11 mouse cellular contexts compared by ENCODE assay signal in the genomic region with DNA sequence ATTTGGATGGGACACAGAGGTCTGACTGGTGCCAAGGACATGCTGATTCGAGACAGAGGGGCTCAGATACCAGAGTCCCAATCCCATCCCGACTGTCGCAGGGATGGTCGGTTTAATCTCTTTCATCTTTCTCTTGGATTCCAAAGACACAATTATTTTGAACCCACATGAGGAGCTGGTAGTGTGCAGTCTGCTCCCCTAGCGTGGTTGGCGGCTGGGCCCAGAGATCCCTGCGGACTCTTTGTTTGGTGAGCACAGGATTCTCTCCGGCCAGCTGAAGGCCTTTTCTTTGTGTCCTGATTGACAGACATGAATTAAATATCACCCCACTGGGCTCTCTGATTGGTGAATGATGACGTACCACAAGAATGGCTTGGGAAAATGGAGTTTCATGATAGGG. TPM values are rescaled to one million over a fixed set of nuclear protein-coding genes. Genes with fewer than 3 reads are reported as not detected.
DNase-seq lines count a peak whose midpoint lies in the region; ATAC-seq lines count a peak whose summit lies in the region.
"Had no signal": no experiment of that assay in that cellular context is flagged by ENCODE, and none has a peak within 500 bp of the region (broad histone marks: within the 10 kb centered on the region; RNA-seq: fewer than 3 reads in every experiment).

No protein-coding gene starts in this region.

- DNase-seq in Muller cell, postnatal 12 days (ENCODE audit: inconsistent ontology term) = peak; percentile 54
- DNase-seq in ZHBTc4 (ENCODE audit: low read depth, low spot score) = peak; percentile 34
- DNase-seq in forebrain, embryonic 14.5 days (ENCODE audit: low spot score) = peak; percentile 96
- DNase-seq in c-Kit-positive CD71-positive TER-119-positive erythroid progenitor cells, embryonic 14.5 days (ENCODE audit: low spot score) = no peak
- DNase-seq in heart, adult 11 months = no peak
- DNase-seq: gastrocnemius, postnatal 36 days; thymus, postnatal 25 days had no signal

- peak; percentile 89 for ATAC-seq in forebrain, embryonic 14.5 days
- ATAC-seq in midbrain, embryonic 13.5 days = peak; percentile 93
- no peak for ATAC-seq in kidney, embryonic 16.5 days (ENCODE audit: low FRiP score, low TSS enrichment)
- ATAC-seq: Patski had no signal

- H3K4me2 ChIP-seq in forebrain, embryonic 14.5 days (ENCODE audit: low read length) = peak overlapping the region; percentile 6; the same call in 1 of the 2 replicates
- peak overlapping the region; percentile 33 for H3K4me2 ChIP-seq in midbrain, embryonic 13.5 days (replicated peaks)
- H3K4me2 ChIP-seq in kidney, embryonic 16.5 days (replicated peaks; ENCODE audit: low read depth, low read length) = no peak overlapping the region

- WGBS in forebrain, embryonic 14.5 days = 3% methylated on average over 9 of the region's 9 CpGs
- WGBS in midbrain, embryonic 13.5 days = 5% methylated on average over 9 of the region's 9 CpGs
- WGBS in kidney, embryonic 16.5 days = 85% methylated on average over 9 of the region's 9 CpGs

- peak overlapping the region; percentile 38 for H3K9ac ChIP-seq in forebrain, embryonic 14.5 days (ENCODE audit: low read length)
- peak overlapping the region; percentile 57 for H3K9ac ChIP-seq in midbrain, embryonic 13.5 days (replicated peaks)
- H3K9ac ChIP-seq in kidney, embryonic 16.5 days (replicated peaks; ENCODE audit: low read length) = no peak overlapping the region
- H3K9ac ChIP-seq: liver, embryonic 14.5 days had no signal

- peaks cover 28% of the 10 kb centered on the region for H3K4me1 ChIP-seq in forebrain, embryonic 14.5 days (ENCODE audit: control insufficient read depth, insufficient read depth, low read length)
- H3K4me1 ChIP-seq in midbrain, embryonic 13.5 days (replicated peaks) = peaks cover 45% of the 10 kb centered on the region
- H3K4me1 ChIP-seq in kidney, embryonic 16.5 days (ENCODE audit: insufficient read depth, low read length) = no peaks in the 10 kb centered on the region

- H3K36me3 ChIP-seq in forebrain, embryonic 14.5 days (ENCODE audit: control insufficient read depth, insufficient read depth, low read length) = no peaks in the 10 kb centered on the region
- H3K36me3 ChIP-seq in midbrain, embryonic 13.5 days = no peaks in the 10 kb centered on the region
- no peaks in the 10 kb centered on the region for H3K36me3 ChIP-seq in kidney, embryonic 16.5 days (ENCODE audit: insufficient read depth, low read length)

- no peaks in the 10 kb centered on the region for H3K9me3 ChIP-seq in forebrain, embryonic 14.5 days (replicated peaks; ENCODE audit: control insufficient read depth, low read length)
- no peaks in the 10 kb centered on the region for H3K9me3 ChIP-seq in midbrain, embryonic 13.5 days
- no peaks in the 10 kb centered on the region for H3K9me3 ChIP-seq in kidney, embryonic 16.5 days (ENCODE audit: low read length)

- no peaks in the 10 kb centered on the region for H3K27me3 ChIP-seq in forebrain, embryonic 14.5 days (replicated peaks; ENCODE audit: control insufficient read depth, insufficient read depth, low read length)
- no peaks in the 10 kb centered on the region for H3K27me3 ChIP-seq in midbrain, embryonic 13.5 days
- H3K27me3 ChIP-seq in kidney, embryonic 16.5 days (ENCODE audit: insufficient read depth, low read length) = no peaks in the 10 kb centered on the region
- H3K27me3 ChIP-seq: Patski had no signal

- peak overlapping the region; percentile 89 for H3K27ac ChIP-seq in forebrain, embryonic 14.5 days (ENCODE audit: low read depth, low read length)
- peak overlapping the region; percentile 97 for H3K27ac ChIP-seq in midbrain, embryonic 13.5 days
- no peak overlapping the region for H3K27ac ChIP-seq in kidney, embryonic 16.5 days (ENCODE audit: low read length)
- H3K27ac ChIP-seq: liver, embryonic 14.5 days had no signal

- H3K4me3 ChIP-seq in forebrain, embryonic 14.5 days (ENCODE audit: low read depth, low read length) = no peak overlapping the region
- H3K4me3 ChIP-seq in midbrain, embryonic 13.5 days (replicated peaks) = no peak overlapping the region
- H3K4me3 ChIP-seq in kidney, embryonic 16.5 days (ENCODE audit: low read length) = no peak overlapping the region

RNA-seq across cellular contexts. Expression of gene Arhgap21, which starts 41.5 kb away (rescaled TPM):
- 34.0 and 43.0 TPM in 2 replicates for polyA plus RNA-seq in forebrain, embryonic 14.5 days (2014; fragmentation: Nextera tagmentation; extraction: Ambion mirVana)
- 51.7 and 54.4 TPM in 2 replicates for polyA plus RNA-seq in midbrain, embryonic 13.5 days (2015; fragmentation: Nextera tagmentation; extraction: Ambion mirVana)
- polyA plus RNA-seq in kidney, embryonic 16.5 days (2015; fragmentation: Nextera tagmentation; extraction: Ambion mirVana) = 9.2 and 11.2 TPM in 2 replicates

Comparison
In these comparisons a context has a peak if more than half of its experiments do, and no peak if none do; other contexts are left out.
1. DNase-seq: peak in Muller cell, postnatal 12 days (single experiment), ZHBTc4 (single experiment) and forebrain, embryonic 14.5 days (single experiment); none in c-Kit-positive CD71-positive TER-119-positive erythroid progenitor cells, embryonic 14.5 days (single experiment) and heart, adult 11 months (single experiment).